Mouse (Mus musculus): ENCODE data around the gene Casc1.

Gene Casc1

DNA sequence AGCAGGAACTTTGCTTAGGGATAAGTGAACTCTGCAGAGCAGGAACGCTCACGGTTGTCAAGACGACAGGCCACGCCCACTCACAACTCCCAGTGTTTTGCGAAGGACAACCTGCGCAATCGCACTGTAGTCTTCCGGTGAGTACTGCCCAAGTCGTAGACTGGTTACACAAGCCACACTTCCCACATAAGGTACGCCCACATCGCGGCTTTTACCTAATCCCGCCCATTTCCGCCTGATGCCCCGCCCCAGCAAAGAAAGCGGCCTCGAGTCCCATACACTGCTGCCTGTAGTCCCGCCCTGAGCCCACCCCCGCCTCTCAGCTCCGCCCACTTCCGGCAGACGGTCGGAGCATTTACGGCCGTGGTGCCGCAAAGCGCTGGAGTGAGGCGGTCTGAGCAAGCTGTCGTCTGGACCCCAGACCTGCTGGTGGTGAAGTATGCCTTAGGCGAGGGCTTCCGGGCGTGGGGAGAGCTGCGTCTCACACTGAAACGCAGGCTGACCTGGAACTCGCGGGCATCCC, at the start of gene Casc1, which contains the start of gene Etfrf1:
Gene Casc1 (minus strand): TSS at position 190 of the 523 bp plus-strand sequence.
Gene Etfrf1 (plus strand): TSS at position 319 of the 523 bp plus-strand sequence.
- peak; percentile 97 to 99 for DNase-seq

DNA sequence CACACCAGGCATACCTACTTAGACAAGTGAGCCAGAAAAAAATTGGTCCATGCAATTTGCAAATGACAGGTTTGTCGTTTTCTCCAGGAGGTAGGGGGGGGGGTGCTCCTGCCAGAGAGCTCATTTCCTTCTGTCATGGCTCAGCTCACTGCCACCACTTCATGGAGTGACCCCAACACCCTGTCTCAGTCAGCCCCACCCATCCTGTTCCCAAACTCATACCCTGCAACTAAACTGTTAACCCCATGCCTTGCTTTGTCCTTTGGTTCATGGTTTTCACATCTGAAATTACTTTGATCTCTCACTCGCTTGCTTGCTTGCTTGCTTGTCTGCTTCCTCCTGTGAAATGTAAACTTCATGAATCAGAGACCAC, 45.9 kb upstream of the Casc1 start:
- no peak for DNase-seq

DNA sequence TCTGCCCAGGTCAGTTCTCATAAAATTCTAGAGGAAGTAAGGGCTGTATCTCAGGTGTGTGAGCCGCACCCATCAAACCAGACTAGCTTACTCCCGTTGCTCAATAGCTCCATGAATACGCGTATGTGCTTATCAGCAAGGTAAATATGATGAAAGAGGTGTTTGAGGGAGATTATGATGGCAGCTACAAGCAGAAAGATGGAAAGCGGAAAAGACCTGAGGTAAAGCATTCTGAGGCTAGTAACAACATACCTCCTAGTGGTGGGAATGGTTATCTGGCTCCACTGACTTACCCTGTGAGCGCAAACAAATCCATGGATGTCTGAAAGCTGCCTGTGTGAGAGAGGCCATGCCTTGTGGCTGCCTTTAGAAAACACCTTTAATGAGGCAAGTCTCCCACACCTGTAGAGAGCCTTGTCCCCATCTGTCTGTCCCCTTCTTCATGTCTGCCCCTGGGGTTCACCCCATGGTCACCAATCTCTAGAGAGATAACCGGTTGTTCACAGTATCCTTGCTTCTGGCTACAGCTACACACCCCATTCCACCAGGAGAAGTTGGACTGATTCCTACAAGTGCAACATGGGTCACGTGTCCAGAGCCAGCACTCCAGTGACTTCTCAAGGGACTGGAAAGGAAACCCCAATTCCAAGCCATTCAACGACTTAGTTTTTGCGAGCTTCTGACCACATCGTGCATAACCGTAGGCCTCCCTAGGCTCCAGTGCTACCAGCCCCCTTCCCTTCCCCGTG, 45.3 kb upstream of the Casc1 start:
- DNase-seq, result no peak

DNA sequence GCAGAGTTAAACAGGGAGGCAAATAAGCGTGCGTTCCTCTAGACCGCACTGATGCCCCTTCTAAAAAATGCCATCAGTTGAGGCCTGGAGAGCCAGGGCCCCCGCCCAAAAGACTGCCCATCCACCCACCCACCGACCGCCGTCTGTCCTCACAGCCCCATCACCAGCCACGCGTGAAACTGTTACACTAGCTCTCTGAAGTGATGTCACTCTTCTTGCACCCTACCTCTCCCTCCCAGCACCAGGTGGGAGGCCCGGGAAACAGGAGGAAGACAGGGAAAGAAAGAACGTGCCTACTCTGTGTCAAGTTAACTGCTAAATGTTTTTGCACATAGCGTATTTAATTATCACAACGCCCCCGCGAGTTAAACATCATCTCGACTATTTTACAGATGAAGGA, 40.0 kb upstream of the Casc1 start:
- DNase-seq, result peak; percentile 71 to 76

DNA sequence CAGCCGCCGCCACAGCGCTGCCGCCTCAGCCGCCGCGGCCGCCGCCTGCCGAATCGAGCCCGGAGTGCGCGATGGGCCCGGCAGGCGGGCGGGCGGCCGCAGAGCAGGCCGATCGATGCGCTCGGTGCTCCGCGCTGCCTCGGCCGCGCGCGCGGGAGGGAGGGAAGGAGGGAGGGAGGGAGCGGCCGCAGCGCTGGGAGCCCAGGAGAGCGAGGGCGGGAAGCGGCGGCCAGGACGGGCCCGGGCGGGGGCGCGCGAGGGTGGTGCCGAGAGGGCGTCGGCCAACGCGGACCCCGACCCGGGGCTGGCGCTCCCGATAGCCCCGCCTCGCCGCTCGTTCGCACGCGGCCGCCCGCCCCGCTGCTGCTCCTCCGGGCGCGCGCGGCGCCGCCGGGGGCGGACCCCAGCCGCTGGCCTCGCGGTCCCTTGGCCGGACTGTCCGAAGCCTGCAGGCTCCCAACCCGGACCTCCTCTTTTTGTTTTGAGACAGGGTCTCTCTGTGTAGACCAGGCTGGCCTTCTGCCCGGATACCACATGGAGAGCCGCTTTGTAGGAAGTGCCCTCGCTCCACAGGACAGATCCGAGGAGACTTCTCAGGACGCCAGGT, 39.5 kb upstream of the Casc1 start, which contains the start of gene Kras:
Gene Kras (minus strand): TSS at position 55 of the 607 bp plus-strand sequence.
- DNase-seq, result peak; percentile 94 to 97

DNA sequence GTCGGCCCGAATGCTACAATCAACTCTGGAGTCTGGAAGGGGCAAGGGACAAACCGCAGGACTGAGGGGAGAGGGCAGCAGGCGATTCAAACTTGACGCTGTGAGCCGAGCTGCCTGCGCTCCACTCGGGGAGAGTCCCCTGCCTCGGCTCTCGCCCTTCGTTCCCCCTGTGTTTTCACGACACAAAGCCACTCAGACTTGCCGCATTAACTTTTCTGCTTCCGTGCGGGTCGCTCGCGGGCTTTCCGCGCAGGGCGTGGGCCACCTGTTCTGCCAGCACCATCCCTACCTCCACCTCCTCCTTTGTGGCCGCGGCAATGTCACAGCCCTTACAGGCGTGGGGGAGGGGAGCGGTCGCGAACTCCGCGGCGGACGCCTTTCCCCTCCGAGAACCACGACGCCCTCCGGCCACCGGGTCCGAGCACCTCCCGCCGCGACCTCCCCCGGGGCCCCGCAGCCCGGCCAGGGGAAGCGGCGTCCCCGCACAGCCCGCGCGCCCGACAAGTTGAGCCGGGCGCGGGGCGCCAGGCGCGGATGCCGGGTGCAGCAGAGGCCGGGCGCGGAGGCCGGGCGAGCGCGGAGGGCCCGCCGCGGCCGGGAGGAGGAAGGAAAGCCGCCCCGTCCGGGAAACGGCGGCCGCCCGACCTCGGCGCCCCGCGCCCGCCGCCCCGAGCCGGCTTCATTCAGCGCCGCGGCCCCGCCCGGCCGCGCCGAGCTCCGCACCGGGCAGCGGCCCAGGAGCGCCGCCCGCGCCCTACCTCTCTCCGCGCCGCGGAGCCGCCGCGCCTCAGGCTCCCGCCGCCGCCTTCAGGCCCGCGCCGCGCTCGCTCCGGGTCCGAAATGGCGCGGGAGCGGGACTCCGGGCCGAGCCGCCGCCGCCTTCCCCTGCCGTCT, 38.7 kb upstream of the Casc1 start:
- peak; percentile 81 for DNase-seq

DNA sequence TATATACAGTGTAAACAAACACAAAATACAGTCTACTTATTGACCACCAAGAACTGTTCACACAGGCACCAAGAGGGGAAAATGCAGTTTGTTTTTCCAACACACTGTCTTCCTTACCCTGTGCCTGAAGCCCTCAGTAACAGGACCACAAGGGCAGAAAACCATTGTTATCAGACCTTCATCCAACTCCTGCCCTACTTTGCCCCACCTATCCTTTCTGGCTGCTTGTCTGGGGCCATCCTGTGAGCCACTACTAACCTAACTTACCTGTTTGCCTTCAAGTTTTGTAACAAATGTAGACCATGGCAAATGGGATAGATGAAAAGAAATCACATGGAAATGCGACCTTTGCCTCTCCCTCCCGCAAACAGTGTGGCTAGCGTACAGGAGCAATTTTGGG, 37.1 kb upstream of the Casc1 start:
- no peak for DNase-seq

DNA sequence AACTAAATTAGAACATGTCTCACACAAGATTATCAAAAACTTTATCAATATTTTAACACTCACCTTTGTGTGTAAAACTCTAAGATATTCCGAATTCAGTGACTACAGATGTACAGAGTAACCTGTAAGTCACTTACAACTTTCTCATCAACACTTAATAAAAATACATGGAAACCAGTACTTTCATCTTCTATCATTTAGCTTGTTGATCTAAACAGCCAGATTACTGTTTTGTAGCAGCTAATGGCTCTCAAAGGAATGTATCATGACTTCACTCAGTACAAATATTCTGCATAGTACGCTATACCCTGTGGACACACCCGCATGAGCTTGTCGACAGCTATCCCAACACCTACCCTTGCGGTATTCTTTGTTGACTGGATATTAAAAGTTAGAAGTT, 36.0 kb upstream of the Casc1 start:
- DNase-seq, result no peak

DNA sequence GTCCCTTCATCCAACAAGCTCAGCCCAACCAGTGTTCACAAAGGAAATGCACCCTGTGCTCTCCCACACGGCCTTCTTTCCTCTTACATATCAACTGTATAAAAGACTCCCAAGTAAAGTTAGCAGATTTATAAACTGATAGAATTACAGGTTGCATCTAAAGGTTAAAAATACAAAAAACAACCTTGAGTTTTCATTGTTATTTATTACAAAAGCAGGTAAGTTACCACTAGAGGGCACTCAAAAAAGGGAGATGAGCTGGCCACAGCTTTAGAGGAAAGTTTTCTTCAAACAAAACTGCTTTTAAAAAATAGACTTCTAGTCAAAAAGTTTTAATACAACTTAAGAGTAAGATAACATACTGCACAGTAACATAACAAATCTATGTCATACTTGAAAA, 31.7 kb upstream of the Casc1 start:
- peak in 1 of 2 experiments; percentile 57 for DNase-seq

DNA sequence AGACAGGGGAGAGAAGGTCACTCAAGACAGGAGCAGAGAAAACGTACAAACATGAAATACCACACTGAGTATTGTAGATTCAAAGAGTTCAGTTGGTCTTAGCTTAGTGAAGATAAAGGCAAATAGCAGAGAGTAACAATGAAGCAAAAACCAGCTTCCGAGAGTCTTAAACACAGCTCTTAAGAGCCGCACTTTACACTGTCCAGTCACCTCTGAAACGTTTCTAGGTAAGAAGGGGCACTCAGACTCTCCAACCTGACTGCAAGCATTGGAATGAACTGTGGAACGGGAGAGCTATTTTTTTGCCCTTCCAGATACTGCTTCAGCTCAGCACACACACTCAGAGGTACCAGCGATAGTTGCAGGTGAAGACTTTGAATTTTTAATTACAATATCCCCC, 29.5 kb upstream of the Casc1 start:
- no peak for DNase-seq

DNA sequence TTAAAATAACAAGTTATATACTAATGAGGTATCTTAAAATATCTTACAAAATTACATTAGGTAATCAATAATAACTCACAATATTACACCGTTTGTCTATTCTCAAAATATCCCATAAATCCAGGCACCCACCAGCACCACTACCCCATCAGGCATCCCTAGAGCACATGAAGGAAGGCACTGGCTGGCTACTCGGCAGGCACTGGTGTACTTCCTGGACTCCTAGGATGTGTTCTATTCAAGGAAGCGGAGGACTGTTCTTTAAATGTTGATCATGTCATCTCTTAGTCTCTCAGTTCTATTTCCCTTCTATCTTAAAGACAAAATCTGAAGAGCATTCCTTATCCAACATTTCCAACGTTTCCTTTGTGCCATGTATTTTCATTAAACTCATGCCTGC, 26.3 kb upstream of the Casc1 start:
- no peak for DNase-seq

DNA sequence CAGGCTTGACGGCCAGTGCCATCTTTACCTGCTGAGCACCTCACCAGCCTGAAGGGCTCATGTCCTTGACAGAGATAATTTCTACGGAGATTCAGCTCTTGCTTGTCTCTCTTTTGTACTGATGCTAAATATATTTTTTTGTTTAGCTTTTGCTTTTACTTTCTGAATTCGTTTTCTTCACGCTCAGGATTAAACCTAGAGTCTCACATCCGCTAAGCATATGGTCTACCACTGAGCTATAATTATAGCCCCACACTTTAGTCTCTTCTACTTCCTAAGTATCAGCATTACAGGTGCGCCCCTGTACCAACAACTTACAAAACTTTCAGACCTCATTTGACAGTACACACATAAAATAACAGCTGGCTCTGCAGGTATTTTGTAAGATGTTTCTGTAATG, 24.6 kb upstream of the Casc1 start:
- no peak for DNase-seq

DNA sequence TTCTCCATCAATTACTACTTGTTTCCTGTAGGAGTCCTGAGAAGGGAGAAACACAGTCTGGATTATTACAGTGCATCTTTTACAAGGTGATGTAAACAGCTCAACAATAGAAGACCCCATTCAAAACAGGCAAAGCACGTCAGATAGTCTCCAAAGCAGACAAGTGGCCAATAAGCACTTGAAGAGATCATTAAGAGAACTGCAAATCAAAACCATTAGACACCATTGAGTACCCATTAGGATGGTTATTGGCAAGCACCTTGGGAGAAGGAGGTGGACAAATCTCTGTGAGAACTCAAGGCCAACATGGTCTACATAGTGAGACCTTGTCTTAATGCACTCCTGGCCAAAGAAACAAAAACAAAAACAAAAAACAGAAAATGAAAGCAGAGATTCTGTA, 23.6 kb upstream of the Casc1 start:
- no peak for DNase-seq

DNA sequence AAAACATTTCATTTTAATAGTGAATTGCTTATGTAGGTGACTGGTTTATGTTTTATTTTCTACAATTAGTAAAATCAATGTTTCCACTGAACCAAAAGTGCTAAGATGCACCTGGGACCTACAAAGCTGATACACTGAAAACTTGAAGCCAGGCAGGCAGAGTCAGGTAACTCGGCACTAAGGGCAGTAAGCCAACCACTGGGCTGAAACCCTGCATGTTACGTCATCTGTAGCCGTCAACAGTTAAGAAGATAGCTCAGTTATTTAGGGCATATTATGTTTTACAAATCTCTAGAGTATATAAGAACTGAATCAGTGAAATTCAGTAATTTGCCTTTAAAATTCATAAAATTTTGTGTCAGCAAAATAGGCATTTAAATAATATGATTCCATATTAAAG, 15.5 kb upstream of the Casc1 start:
- peak; percentile 15 to 29 for DNase-seq

DNA sequence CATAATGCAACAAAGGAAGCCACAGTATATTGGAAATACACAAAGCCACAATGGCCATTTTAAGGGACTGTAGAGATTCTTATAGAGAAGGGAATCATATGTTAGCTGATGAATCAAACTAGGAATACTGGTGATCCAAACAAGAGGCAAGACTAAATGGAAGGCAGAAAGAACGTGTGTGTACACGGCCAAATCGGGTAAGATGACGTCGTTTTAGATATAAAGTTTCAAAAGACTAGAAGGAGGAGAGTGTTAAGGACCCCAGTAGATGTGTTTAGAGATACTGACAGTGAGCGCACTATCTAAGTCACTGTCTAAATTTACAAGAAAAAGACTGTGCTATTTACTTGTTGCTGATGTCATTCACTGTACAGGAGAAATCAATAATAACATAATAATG, 13.4 kb upstream of the Casc1 start:
- no peak for DNase-seq

DNA sequence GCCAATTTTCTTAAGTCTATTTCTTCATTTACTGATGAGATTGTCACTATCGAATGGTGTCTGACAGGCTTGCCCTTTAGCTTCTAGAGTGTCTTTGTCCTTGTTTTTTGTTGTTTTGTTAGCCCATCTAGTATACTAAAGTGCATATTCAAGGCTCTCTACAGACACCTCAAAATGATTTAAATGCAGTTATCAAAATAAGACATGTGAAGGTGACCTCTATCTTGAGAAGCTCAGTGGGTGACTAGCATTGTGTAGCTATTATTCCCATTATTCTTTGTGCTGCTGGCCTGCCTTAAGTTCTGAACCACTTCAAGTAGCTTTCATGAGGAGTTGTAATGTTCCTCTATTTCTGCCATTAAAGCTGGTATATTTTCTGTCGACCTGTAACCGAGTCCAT, 5.0 kb upstream of the Casc1 start:
- DNase-seq, result no peak

DNA sequence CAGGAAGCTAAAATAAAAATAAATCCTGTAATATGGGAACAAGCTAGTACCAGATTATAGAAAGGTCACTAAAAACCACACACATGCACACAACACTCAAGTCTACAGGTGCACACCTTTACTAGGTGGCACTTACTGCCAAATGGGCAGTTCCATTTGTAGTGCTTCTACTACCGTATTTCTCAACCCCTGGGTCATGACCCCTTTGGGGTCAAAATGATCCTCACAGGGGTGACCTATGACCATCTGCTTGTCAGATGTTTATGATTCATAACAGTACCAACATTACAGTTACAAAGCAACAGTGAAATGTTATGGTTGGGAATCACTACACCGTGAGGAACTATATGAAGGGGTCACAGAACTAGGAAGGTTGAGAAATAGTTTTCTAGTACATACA, 3.1 kb upstream of the Casc1 start:
- DNase-seq, result no peak

DNA sequence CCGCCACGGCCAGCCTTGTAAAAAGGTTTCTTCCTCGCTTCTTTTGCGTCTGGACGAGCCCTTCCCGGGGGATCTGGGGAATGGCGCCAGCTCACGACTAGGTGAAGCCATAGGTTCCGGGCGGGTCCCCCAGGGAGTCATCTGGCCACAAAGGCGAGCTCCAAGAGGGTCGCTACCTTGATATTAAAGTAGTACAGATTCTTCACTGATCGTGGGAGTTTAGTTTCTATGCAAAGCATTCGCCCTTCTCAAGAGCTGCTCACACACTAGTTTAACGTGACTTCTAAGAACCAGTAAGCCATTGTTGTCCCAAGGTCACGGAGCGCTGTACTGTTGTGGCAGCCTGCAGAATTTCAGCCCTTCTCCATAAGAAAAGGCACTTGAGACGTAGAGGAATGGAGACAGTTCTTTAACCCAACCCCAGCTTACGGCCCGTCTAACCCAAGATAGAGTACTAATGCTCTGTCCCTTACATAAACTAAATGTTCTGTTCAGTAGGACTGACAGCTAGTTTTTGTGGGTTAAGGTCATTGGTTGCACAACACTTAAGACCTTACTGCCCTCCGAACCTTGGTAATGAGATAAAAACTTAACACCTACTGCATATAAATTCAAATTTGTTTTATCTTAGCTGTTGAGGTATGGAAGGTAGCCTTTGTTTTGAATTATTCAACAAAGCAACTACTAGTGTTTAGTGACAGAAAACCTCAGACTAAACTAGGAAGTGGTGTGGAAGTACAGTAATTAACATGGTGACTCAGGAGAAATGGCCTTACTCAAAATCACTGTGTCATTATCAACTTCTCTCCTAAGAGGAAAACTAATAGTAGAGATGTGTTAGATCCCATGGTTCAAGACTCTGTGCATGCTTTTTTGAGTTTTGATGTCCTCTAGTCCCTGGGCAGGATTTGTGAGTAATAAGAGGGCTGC, 836 bp upstream of the Casc1 start:
- no peak for DNase-seq

DNA sequence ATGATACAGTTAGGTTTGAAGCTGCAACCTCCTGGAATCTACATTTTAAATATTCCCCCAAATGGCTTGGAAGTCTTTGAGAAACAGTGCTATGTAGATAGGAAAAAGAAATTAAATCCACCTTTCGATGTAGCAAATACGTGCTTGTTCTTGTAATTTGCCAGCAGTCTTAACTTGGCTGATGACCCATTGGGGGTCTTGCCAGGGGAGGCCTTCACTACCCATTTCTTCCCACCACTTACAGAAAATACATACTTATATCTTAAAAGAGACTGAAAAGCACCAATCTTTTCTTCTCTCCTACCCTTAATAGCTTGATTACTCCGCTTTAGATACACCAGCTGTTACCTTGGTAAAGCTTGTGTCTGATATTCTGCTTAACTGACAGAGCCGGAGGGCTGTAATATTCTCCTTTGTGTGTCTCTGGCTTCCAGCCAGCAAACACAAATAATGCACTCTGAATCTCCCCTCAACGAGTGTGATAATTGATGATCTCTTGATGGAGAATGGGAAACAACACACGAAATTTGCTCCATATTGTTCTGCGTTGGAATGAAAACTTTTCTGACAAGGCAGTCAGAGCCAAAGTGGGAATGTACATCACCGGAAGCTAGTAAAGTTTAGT, 637 bp downstream of the Casc1 start:
- peak; percentile 23 to 45 for DNase-seq

DNA sequence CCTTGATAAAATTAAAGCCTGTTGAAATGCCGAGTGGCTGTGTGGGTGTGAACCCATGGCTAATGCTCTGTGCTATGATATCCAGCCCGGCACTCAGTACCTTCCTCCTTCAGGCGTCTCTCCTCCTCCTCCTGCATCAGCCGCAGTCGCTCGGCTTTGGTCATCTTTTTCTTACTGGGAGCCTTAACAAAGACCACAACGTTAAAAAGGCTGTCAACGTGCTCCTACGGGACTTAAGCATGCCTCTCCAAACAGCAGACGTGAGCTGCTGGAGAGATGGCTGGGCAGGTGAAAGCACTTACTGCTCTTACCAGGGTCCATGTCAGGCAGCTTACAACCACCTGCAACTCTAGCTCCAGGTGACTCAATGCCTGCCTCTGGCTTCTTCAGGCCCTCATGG, 5.7 kb downstream of the Casc1 start:
- no peak for DNase-seq

DNA sequence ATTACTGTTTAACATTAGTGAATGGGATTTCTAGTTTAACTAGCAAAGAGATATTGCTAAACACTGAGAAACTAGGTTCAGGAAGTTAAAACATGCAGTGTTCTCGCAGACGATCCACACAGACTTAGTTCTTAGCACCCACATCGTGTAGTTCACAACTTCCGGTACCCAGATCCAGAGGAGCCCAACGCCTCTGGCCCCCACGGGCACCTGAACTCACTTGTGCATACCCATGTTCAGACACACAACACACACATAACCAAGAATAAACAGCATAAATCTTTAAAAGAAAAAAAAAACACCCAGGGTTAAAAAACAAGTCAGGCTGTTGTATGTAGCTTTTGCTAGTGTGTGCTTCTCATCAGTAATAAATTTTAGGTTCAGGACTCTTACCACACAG, 6.4 kb downstream of the Casc1 start:
- DNase-seq, result no peak
